Mouse (Mus musculus) midbrain, postnatal 0 days (tissue): ENCODE results near the gene Rnf5. TPM values are rescaled to one million over a fixed set of nuclear protein-coding genes. Genes with fewer than 3 reads are reported as not detected.

Source experiments
- ATAC-seq: fragments of 200-750 bp; cut with Nextera tagmentation; 2 replicates; pipeline ENCODE4 v1.8.0; 2017; ENCODE audit warnings: moderate number of reproducible peaks, mild to moderate bottlenecking, moderate TSS enrichment, moderate library complexity; ENCODE audit not compliant: low FRiP score
- DNase-seq: peaks from one replicate; pipeline ENCODE4 v3.0.0-alpha.2; 2015; ENCODE audit warnings: low spot score
- H3K27ac ChIP-seq: fragments of 300-500 bp; sonication (generic); 2 replicates; pipeline ENCODE4 v1.5.1; 2014; ENCODE audit warnings: low read depth, mild to moderate bottlenecking, low read length, mixed read lengths
- H3K27me3 ChIP-seq: fragments of 300-500 bp; sonication (generic); 2 replicates; pipeline ENCODE4 v1.6.1; 2014; ENCODE audit warnings: low read length, control low read depth, mixed read lengths; ENCODE audit not compliant: insufficient read depth
- H3K36me3 ChIP-seq: fragments of 300-500 bp; sonication (generic); 2 replicates; pipeline ENCODE4 v1.6.1; 2014; ENCODE audit warnings: low read length, control low read depth, mixed read lengths; ENCODE audit not compliant: insufficient read depth
- H3K4me1 ChIP-seq: fragments of 300-500 bp; sonication (generic); 2 replicates; pipeline ENCODE4 v1.6.1; 2014; ENCODE audit warnings: mild to moderate bottlenecking, control low read depth, antibody characterized with exemption, low read length, mixed read lengths; ENCODE audit not compliant: insufficient read depth
- H3K4me2 ChIP-seq: fragments of 300-500 bp; sonication (generic); 2 replicates; pipeline ENCODE4 v1.6.1; 2014; ENCODE audit warnings: low read depth, mild to moderate bottlenecking, low read length, mixed read lengths; ENCODE audit not compliant: poor library complexity, severe bottlenecking
- H3K4me3 ChIP-seq: fragments of 300-500 bp; sonication (generic); 2 replicates; pipeline ENCODE4 v1.5.1; 2014; ENCODE audit warnings: low read depth, mild to moderate bottlenecking, low read length, moderate library complexity
- H3K9ac ChIP-seq: fragments of 300-500 bp; sonication (generic); replicated peaks from 2 replicates; pipeline ENCODE4 v1.6.1; 2014; ENCODE audit warnings: mild to moderate bottlenecking, low read length, moderate library complexity, mixed read lengths; ENCODE audit not compliant: poor library complexity, severe bottlenecking
- H3K9me3 ChIP-seq: fragments of 300-500 bp; sonication (generic); 2 replicates; pipeline ENCODE4 v1.6.1; 2016; ENCODE audit warnings: low read length, control low read depth
- CTCF ChIP-seq: IDR thresholded peaks from 2 replicates; pipeline ENCODE4 v1.5.1; 2016; ENCODE audit warnings: antibody characterized with exemption, mild to moderate bottlenecking
- WGBS: fragments of 180-500 bp; shearing (Covaris S2); extraction: QIAGEN DNeasy Blood & Tissue Kit; methylation state at CpG from one replicate; pipeline ENCODE4 v1.1.7; 2014; 5-methylcytosine and 5-hydroxymethylcytosine counted together
- polyA plus RNA-seq: library from polyadenylated mRNA; unstranded; fragments of >200 nt; fragmentation: Nextera tagmentation; extraction: Ambion mirVana; gene quantifications from 2 replicates; pipeline ENCODE4 v1.2.1, GENCODE M21; 2015
- total RNA-seq: library from RNA; depleted of rRNA; stranded (reverse); fragments of >200 nt; gene quantifications from 2 replicates; pipeline ENCODE4 v1.2.3, GENCODE M21; 2014

Rnf5 gene
- total and polyA plus RNA-seq, 2 experiments from 2014 or later, result 59.0 to 236 TPM

GRCm38 (mm10) chr17:34605609-34606008 lies 2.1 kb upstream of the Rnf5 start:
- WGBS, result 0% methylated on average over 30 of the region's 30 CpGs
- peak; percentile 47 for ATAC-seq

DNA sequence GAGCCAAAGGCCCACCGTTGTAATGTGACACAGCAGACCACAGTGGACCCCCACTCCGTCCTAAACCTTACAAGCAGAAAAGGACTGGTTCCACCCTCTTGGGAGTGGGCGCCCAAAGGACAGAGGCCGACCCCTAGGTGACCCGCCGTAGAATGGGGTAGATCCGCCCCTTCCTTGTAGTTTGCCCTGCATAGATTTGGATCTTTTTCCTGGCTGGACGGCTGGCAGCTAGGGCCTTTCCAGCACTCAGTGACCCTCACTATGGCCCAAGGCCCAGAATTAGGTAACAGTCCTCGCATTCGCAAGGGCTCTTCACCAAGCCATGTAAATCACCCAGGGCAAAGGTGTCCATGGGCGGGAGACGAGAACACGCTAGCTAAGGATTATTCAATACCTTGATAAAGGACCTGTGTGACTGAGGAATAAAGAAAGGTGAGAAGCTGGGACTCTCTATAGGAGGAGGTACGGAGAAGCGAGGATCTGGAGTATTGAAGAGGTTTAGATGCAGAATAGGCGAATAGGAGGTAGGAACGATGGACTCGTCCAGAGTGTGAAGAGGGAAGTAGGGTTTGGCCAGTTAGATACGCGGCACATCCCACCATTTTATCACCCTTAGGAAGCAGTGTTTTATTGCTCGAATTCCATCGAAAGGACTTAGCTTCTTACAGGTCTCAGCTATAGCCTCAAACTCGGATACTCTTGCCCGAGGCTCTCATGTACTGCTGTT lies 1.2 kb upstream of the Rnf5 start:
- TF ChIP-seq CTCF, result no peak
- Histone ChIP-seq H3K4me2 (peak overlapping the region; percentile 92), H3K27me3 (no peaks in the 10 kb centered on the region), H3K27ac (peak overlapping the region; percentile 90), H3K4me1 (peaks cover 14% of the 10 kb centered on the region; the same call in 1 of the 2 replicates), H3K9me3 (no peaks in the 10 kb centered on the region), H3K4me3 (peak overlapping the region; percentile 87), H3K36me3 (peaks cover 7% of the 10 kb centered on the region; the same call in 1 of the 2 replicates), H3K9ac (peak overlapping the region; percentile 60)
- DNase-seq (no peak), ATAC-seq (no peak; the same call in 1 of the 2 replicates)
- 16% methylated on average over 24 of the region's 24 CpGs for WGBS

More at GRCm38 (mm10) chr17:34605609-34606008, 2.1 kb upstream of the Rnf5 start:
- peak overlapping the region; percentile 87 for H3K4me3 ChIP-seq
- no peaks in the 10 kb centered on the region for H3K9me3 ChIP-seq
- no peaks in the 10 kb centered on the region for H3K27me3 ChIP-seq
- peak overlapping the region; percentile 90 for H3K27ac ChIP-seq
- H3K36me3 ChIP-seq, result peaks cover 3% of the 10 kb centered on the region; the same call in 1 of the 2 replicates
- peaks cover 14% of the 10 kb centered on the region; the same call in 1 of the 2 replicates for H3K4me1 ChIP-seq
- peak; percentile 97 for DNase-seq
- TF ChIP-seq CTCF, result no peak
- H3K4me2 ChIP-seq, result peak overlapping the region; percentile 92
- peak overlapping the region; percentile 100 for H3K9ac ChIP-seq

- H3K4me2 ChIP-seq, result peak within 1 kb of the TSS; percentile 92
- H3K4me3 ChIP-seq, result peak within 1 kb of the TSS; percentile 87
- no peak for TF ChIP-seq CTCF
- peak within 1 kb of the TSS; percentile 78 for H3K9ac ChIP-seq
- WGBS, result under 1% methylated on average over 34 of the region's 35 CpGs
- no peaks in the 10 kb centered on the region for H3K9me3 ChIP-seq
- no peaks in the 10 kb centered on the region for H3K27me3 ChIP-seq
- H3K36me3 ChIP-seq, result peaks cover 7% of the 10 kb centered on the region; the same call in 1 of the 2 replicates
- H3K27ac ChIP-seq, result peak within 1 kb of the TSS; percentile 90
- H3K4me1 ChIP-seq, result peaks cover 14% of the 10 kb centered on the region; the same call in 1 of the 2 replicates
- peak; percentile 90 for ATAC-seq
- DNase-seq, result peak; percentile 100
Measured at GRCm38 (mm10) chr17:34604061-34604508, 595 bp upstream of the Rnf5 start, which contains the start of gene Agpat1. Gene Agpat1 (plus strand): TSS chr17:34604262.

DNA sequence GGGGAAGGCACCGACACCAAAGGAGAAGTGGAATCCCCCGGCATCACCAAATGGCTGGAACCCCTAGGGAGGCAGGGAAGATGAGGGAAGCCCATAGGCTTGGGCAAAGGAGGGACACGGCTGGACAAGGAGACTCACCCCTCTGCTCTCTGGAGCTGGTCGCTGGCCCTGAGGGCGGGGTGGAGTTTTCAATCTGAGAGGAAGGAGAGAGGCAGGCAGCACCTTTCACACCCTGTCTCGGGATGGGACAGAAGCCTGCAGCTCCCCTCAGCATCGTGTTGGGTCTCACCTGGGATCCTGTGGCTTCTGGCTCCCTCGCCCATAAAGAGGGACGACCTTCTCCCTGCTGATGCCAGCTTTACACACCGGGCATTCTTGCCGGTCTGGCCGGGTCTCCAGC lies 1.7 kb downstream of the Rnf5 start:
- Histone ChIP-seq H3K4me3 (peak overlapping the region; percentile 63; the same call in 1 of the 2 replicates), H3K36me3 (peaks cover 7% of the 10 kb centered on the region; the same call in 1 of the 2 replicates), H3K27me3 (no peaks in the 10 kb centered on the region), H3K27ac (no peak overlapping the region), H3K9me3 (no peaks in the 10 kb centered on the region), H3K4me2 (no peak overlapping the region; the same call in 1 of the 2 replicates), H3K9ac (no peak overlapping the region), H3K4me1 (peaks cover 8% of the 10 kb centered on the region; the same call in 1 of the 2 replicates)
- TF ChIP-seq CTCF, result no peak
- no peak for ATAC-seq
- WGBS, result 87% methylated on average over 12 of the region's 12 CpGs
- no peak for DNase-seq

DNA sequence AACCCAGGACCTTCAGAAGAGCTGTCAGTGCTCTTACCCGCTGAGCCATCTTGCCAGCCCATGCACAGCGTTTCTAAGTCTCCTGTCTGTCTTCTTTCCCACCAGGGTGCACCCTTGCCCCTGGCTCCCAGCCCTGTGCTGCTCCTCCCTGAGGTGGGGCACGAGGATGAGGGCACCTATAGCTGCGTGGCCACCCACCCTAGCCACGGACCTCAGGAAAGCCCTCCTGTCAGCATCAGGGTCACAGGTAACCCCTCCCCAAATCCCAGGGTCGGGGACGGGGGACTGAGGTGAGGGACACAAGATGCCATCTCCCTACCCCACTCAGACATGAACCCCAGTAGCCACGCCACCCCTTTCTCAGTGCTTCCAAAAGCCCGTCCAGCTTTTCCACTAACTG lies 3.6 kb downstream of the Rnf5 start:
- Histone ChIP-seq H3K4me1 (peaks cover 4% of the 10 kb centered on the region; the same call in 1 of the 2 replicates), H3K27ac (no peak overlapping the region), H3K27me3 (no peaks in the 10 kb centered on the region), H3K4me3 (no peak overlapping the region), H3K36me3 (peaks cover 17% of the 10 kb centered on the region), H3K4me2 (no peak overlapping the region), H3K9ac (no peak overlapping the region), H3K9me3 (no peaks in the 10 kb centered on the region)
- DNase-seq, result no peak
- ATAC-seq, result no peak
- 69% methylated on average over 9 of the region's 9 CpGs for WGBS
- TF ChIP-seq CTCF, result 0 out of 2 replicates have a peak, but pooled peaks have one; percentile 2
